Mouse (Mus musculus) heart, embryonic 13.5 days (tissue): ENCODE results near the gene Itgad. TPM values are rescaled to one million over a fixed set of nuclear protein-coding genes. Genes with fewer than 3 reads are reported as not detected.

ENCODE experiments used
- ATAC-seq: fragments of 200-750 bp; cut with Nextera tagmentation; 2 replicates; pipeline ENCODE4 v1.8.0; 2017; ENCODE audit warnings: moderate TSS enrichment; ENCODE audit not compliant: insufficient number of reproducible peaks, low FRiP score, low TSS enrichment; ENCODE audit errors: extremely low read depth
- H3K27ac ChIP-seq: fragments of 300-500 bp; sonication (generic); replicated peaks from 2 replicates; pipeline ENCODE4 v1.5.1; 2015; ENCODE audit warnings: moderate library complexity, mild to moderate bottlenecking, inconsistent platforms
- H3K27me3 ChIP-seq: fragments of 300-500 bp; sonication (generic); replicated peaks from 2 replicates; pipeline ENCODE4 v1.6.1; 2015; ENCODE audit warnings: mild to moderate bottlenecking, inconsistent platforms
- H3K36me3 ChIP-seq: fragments of 300-500 bp; sonication (generic); 2 replicates; pipeline ENCODE4 v1.6.1; 2015; ENCODE audit warnings: mild to moderate bottlenecking, inconsistent platforms
- H3K4me1 ChIP-seq: fragments of 300-500 bp; sonication (generic); 2 replicates; pipeline ENCODE4 v1.6.1; 2015; ENCODE audit warnings: inconsistent platforms
- H3K4me2 ChIP-seq: fragments of 300-500 bp; sonication (generic); 2 replicates; pipeline ENCODE4 v1.6.1; 2015; ENCODE audit warnings: inconsistent platforms, mild to moderate bottlenecking, moderate library complexity
- H3K4me3 ChIP-seq: fragments of 300-500 bp; sonication (generic); 2 replicates; pipeline ENCODE4 v1.5.1; 2015; ENCODE audit warnings: moderate library complexity, mild to moderate bottlenecking, inconsistent platforms
- H3K9ac ChIP-seq: fragments of 300-500 bp; sonication (generic); 2 replicates; pipeline ENCODE4 v1.6.1; 2015; ENCODE audit warnings: inconsistent platforms, mild to moderate bottlenecking, moderate library complexity
- H3K9me3 ChIP-seq: fragments of 300-500 bp; sonication (generic); 2 replicates; pipeline ENCODE4 v1.6.1; 2016; ENCODE audit warnings: inconsistent platforms
- WGBS: fragments of 180-500 bp; shearing (Covaris S2); methylation state at CpG from one replicate; pipeline ENCODE4 v1.1.7; 2015; ENCODE audit warnings: mixed read lengths; 5-methylcytosine and 5-hydroxymethylcytosine counted together
- polyA plus RNA-seq: library from polyadenylated mRNA; unstranded; fragments of >200 nt; fragmentation: Nextera tagmentation; extraction: Ambion mirVana; gene quantifications from 2 replicates; pipeline ENCODE4 v1.2.1, GENCODE M21; 2015

Itgad gene
- polyA plus RNA-seq, 1 experiment from 2014 or later, result 0.25 TPM

DNA sequence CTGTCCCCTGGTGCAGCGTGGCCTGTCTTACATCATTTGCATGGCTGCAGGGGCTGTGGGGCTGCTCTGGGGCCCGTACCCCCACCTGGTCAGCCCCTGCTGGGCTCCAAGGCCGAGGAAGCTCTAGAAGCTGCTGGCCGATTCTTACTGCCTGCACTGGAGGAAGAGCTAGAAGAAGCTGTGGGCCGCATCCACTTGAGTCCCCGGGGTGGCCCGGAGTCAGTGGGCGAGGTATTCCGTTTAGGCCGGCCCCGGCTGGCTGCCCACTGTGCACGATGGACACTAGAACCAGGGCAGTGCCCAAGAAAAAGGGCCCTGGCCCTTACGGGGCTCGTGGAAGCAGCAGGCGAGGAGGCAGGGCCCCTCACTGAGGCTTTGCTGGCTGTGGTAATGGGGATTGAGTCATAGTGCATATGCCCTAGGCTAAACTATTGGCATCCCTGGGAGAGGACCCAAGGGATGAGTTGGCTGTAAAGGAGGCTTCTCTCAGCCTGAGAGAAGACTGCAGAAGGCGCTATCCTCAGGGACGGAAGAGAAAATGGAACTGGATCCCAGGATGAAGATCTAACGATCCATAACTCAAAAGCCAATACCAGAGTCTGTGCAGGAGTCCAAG lies 90.3 kb downstream of the Itgad start:
- H3K27me3 ChIP-seq, result no peaks in the 10 kb centered on the region
- peak overlapping the region; percentile 10; the same call in 1 of the 2 replicates for H3K9ac ChIP-seq
- no peak overlapping the region for H3K4me3 ChIP-seq
- H3K27ac ChIP-seq, result no peak overlapping the region
- peaks cover 68% of the 10 kb centered on the region for H3K36me3 ChIP-seq
- peaks cover 44% of the 10 kb centered on the region for H3K4me1 ChIP-seq
- ATAC-seq, result no peak
- WGBS, result 91% methylated on average over 18 of the region's 18 CpGs
- no peaks in the 10 kb centered on the region for H3K9me3 ChIP-seq
- no peak overlapping the region for H3K4me2 ChIP-seq

DNA sequence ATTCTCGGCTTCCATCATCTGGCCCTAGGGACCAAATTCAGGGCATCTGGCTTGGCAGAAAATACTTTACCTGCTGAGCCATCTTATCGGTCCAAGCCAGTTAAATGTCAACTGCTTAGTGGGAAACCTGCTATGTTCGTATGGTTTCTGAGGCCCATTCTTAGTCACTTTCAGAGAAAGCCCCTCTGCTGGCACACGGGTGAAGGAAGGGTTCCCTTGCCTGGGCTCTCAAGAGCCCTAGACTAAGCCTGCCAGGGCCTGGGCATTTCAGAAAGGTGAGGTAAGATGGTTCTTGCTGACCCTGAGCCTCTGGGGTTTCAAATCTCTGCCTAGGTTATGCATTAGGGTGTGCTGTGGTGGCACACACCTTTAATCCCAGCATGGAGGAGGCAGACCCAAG lies 91.4 kb downstream of the Itgad start:
- 84% methylated on average over 4 of the region's 4 CpGs for WGBS
- Histone ChIP-seq H3K4me2 (peak overlapping the region; percentile 80; the same call in 1 of the 2 replicates), H3K4me1 (peaks cover 43% of the 10 kb centered on the region), H3K9ac (peak overlapping the region; percentile 91), H3K27me3 (no peaks in the 10 kb centered on the region), H3K4me3 (peak overlapping the region; percentile 79; the same call in 1 of the 2 replicates), H3K9me3 (no peaks in the 10 kb centered on the region), H3K36me3 (peaks cover 68% of the 10 kb centered on the region), H3K27ac (peak overlapping the region; percentile 98)
- ATAC-seq, result no peak

DNA sequence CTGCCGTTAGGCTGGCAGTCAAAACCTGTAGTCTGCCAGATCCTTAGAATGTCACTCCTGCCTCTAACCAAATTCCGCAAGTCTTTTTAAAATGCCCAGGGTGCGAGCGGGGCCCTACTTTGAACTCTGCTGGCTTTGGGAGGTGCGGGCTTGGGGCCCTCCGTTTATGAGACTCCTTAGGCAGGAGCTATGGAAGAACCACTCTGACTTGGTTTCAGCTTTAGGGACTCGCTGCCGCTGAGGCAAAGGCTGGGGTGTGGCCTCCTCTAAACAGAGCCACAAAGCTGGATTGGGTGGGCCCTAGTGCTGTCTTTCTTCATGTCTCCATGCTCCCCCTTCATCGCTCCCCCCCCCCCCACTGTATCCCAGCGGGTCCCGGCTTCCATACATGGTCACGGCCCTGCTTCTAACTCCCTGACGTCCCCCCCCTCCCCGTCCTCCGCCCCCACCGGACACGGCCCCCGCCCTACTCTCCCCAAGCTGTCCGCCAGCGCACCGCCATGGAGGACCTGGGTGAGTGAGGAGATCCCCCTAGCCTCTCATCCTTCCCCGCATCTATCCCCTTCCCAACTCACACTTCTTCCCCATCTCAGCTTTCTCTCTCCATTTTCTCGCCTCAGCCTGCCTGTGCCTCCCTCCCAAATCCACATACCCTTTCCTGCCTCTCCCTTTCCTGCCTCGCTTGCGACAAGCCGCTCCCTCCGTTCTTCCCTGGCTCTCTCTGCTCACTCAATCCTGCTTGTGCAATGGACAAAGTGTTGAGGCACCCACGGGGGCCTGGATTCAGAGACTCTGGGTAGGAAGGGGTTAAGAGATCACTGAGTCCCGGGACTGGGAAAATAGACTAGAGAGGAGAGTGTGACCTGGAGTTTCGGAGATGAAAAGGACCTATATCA lies 92.6 kb downstream of the Itgad start, which contains the start of gene Tgfb1i1:
Tgfb1i1 (plus strand) TSS at position 317 of the 896 bp plus-strand sequence.
- Histone ChIP-seq H3K4me3 (peak within 1 kb of the TSS; percentile 79), H3K4me2 (peak within 1 kb of the TSS; percentile 80), H3K4me1 (peaks cover 45% of the 10 kb centered on the region), H3K27ac (peak within 1 kb of the TSS; percentile 98), H3K9me3 (no peaks in the 10 kb centered on the region), H3K27me3 (no peaks in the 10 kb centered on the region), H3K9ac (peak within 1 kb of the TSS; percentile 91), H3K36me3 (peaks cover 67% of the 10 kb centered on the region)
- ATAC-seq, result peak; percentile 86
- 2% methylated on average over 26 of the region's 30 CpGs for WGBS

DNA sequence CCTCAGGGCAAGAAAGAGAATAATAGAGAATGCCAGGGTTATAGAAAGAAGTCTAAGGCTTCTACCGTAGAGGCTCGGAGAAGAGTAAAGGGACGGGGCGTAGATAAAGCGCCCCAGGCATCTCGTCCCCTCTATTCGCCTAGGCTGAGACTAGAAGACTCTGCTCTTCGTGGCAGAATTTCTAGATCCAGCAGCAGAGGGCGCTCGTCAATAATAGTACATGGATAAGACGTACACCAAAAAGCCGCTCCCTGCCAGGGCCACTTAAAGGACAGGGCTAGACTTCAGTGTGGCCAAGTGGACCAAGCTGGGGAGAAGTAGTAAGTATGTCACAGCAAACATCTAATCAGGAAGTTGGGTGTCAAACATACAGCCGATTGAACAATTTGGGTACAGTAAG lies 93.3 kb downstream of the Itgad start:
- Histone ChIP-seq H3K27ac (peak overlapping the region; percentile 98), H3K9me3 (no peaks in the 10 kb centered on the region), H3K4me1 (peaks cover 51% of the 10 kb centered on the region), H3K27me3 (no peaks in the 10 kb centered on the region), H3K4me3 (peak overlapping the region; percentile 79), H3K9ac (peak overlapping the region; percentile 91), H3K36me3 (peaks cover 67% of the 10 kb centered on the region), H3K4me2 (peak overlapping the region; percentile 80)
- peak; percentile 60 for ATAC-seq
- under 1% methylated on average over 13 of the region's 13 CpGs for WGBS

DNA sequence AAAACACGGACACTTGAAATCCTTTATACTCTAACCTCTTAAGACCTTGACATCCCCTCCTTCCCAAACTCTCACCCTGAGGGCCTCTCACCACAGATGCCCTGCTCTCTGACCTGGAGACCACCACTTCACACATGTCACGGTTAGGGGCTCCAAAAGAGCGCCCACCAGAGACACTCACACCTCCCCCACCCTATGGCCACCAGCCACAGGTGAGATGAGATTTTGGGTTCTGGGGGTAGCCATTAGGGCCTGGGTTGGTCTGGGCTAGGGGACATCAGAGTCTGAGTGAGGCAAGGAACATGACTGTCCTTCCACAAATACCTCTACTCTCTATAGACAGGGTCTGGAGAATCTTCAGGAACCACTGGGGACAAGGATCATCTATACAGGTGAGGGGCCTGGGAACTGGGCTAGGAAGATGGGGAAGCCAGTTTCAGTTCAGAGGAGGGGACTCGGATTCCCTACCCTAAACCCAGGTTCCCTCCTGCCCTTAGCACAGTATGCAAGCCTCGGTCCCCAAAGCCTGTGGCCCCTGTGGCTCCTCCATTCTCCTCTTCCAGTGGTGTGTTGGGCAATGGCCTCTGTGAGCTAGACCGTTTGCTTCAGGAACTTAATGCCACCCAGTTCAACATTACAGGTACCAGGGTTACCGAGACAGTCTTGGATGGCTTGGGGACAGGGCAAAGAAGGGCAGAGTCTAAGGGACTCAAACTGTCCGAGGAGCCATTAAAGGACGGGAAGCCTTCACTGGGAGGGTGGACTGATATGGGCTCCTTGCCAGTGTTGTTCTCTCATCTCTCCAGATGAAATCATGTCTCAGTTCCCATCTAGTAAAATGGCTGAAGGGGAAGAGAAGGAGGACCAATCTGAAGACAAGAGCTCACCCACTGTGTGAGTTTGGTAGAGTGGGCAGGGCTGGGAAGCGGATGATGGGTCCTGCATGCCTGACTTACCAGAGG lies 94.2 kb downstream of the Itgad start:
- Histone ChIP-seq H3K36me3 (peaks cover 67% of the 10 kb centered on the region), H3K27ac (no peak overlapping the region), H3K4me1 (peaks cover 51% of the 10 kb centered on the region), H3K27me3 (no peaks in the 10 kb centered on the region), H3K9me3 (no peaks in the 10 kb centered on the region), H3K4me3 (peak overlapping the region; percentile 79), H3K4me2 (peak overlapping the region; percentile 80), H3K9ac (peak overlapping the region; percentile 91)
- ATAC-seq, result no peak
- WGBS, result 70% methylated on average over 10 of the region's 10 CpGs

DNA sequence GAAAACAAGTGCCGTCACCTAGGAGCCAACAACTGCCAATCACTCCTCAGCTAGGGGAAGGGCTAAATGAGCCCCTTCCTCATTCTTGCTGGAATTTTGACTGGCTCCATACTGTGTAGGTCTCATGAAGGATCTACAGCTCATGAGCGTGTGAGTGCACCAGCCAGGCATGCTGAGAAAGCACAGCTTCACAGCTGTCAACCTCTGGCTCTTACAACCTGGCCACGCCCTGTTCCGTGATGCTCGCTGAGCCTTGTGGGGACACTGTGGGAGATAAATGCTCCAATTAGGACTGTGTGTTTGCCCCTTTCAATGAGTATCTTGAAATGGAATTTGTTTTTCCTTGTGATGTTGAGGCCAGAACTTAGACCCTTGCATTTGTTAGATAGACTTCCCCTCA lies 95.8 kb downstream of the Itgad start:
- Histone ChIP-seq H3K4me1 (peaks cover 51% of the 10 kb centered on the region), H3K36me3 (peaks cover 71% of the 10 kb centered on the region), H3K4me2 (no peak overlapping the region), H3K27me3 (no peaks in the 10 kb centered on the region), H3K4me3 (no peak overlapping the region), H3K27ac (no peak overlapping the region), H3K9ac (no peak overlapping the region), H3K9me3 (no peaks in the 10 kb centered on the region)
- WGBS, result 79% methylated on average over 5 of the region's 5 CpGs
- ATAC-seq, result no peak

DNA sequence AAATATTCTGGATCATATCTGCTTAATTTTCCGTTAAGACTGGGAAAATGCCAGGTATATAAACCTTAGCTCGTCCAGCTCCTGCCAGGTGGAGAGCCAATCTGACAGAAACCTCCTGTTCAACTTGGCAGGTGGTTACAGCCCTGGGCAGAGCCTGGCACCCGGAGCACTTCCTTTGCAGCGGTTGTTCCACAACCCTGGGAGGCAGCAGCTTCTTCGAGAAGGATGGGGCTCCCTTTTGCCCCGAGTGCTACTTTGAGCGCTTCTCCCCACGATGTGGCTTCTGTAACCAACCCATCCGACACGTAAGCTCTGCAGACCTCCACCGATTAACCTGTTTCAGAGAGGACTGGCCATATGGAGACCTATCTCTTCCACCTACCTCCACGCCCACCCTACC lies 97.8 kb downstream of the Itgad start:
- H3K9ac ChIP-seq, result 0 out of 2 replicates have a peak overlapping the region, but pooled peaks have one; percentile 40
- no peak overlapping the region for H3K27ac ChIP-seq
- ATAC-seq, result no peak
- WGBS, result 66% methylated on average over 12 of the region's 12 CpGs
- no peaks in the 10 kb centered on the region for H3K9me3 ChIP-seq
- no peak overlapping the region for H3K4me3 ChIP-seq
- peaks cover 51% of the 10 kb centered on the region for H3K4me1 ChIP-seq
- H3K27me3 ChIP-seq, result no peaks in the 10 kb centered on the region
- no peak overlapping the region for H3K4me2 ChIP-seq
- H3K36me3 ChIP-seq, result peaks cover 69% of the 10 kb centered on the region

DNA sequence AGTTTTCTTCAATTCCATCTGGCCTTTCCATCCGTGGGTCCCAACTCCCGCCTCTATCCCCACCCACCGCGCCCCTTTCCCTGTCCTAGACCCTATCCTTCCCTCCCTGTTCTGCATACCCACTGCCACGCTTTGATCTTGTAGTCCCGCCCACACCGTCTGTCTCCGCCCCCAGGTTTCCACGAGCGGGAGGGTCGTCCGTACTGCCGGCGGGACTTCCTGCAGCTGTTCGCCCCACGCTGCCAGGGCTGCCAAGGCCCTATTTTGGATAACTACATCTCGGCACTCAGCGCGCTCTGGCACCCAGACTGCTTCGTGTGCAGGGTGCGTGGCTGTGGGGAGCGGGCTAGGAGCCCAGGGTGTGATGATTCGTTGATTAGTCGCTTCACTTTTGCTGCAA lies 98.4 kb downstream of the Itgad start:
- no peaks in the 10 kb centered on the region for H3K9me3 ChIP-seq
- no peaks in the 10 kb centered on the region for H3K27me3 ChIP-seq
- no peak overlapping the region for H3K27ac ChIP-seq
- no peak overlapping the region for H3K9ac ChIP-seq
- peaks cover 69% of the 10 kb centered on the region for H3K36me3 ChIP-seq
- H3K4me3 ChIP-seq, result no peak overlapping the region
- WGBS, result 40% methylated on average over 24 of the region's 24 CpGs
- H3K4me2 ChIP-seq, result no peak overlapping the region
- no peak for ATAC-seq
- H3K4me1 ChIP-seq, result peaks cover 56% of the 10 kb centered on the region

DNA sequence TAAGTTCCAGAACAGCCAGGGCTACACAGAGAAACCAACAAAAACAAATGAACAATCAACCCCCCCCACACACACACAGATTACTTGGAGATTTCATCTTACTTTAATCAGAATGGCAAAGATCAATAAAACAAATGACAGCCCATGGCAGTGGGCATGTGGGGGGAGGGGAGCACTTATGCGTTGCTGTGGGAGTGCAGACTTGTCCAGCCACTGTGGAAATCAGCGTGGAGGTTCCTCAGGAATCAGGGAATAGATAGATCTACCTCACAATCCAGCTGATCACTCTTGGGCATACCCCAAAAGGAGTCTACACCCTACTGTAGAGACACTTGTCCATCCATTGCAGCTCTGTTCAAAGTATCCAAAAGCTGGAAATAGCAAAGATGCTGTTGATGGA lies 100.8 kb downstream of the Itgad start:
- WGBS, result 50% methylated on average over 2 of the region's 2 CpGs
- H3K27ac ChIP-seq, result no peak overlapping the region
- H3K4me1 ChIP-seq, result peaks cover 41% of the 10 kb centered on the region
- no peaks in the 10 kb centered on the region for H3K9me3 ChIP-seq
- no peak overlapping the region for H3K9ac ChIP-seq
- H3K4me3 ChIP-seq, result no peak overlapping the region
- H3K27me3 ChIP-seq, result no peaks in the 10 kb centered on the region
- H3K36me3 ChIP-seq, result peaks cover 50% of the 10 kb centered on the region
- ATAC-seq, result no peak
- no peak overlapping the region for H3K4me2 ChIP-seq

DNA sequence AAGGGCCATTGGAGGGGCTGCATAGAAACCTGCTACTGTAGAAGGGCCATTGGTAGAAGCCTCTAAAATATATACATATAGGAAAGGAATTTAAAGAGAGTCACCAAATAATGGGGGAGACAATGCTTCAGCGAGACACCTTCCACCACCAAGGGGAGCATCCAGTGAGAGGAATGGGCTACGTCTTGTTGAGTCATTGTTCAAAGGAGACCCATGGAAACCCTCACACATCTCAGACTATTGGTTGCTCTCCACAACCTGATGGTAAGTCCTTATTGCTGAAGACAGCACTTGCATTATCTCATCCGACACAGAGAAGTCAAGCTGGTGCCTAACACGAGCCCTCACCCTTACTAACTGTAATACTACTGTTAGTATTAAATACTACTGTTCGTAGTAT lies 101.6 kb downstream of the Itgad start:
- H3K9me3 ChIP-seq, result no peaks in the 10 kb centered on the region
- 84% methylated on average over 5 of the region's 5 CpGs for WGBS
- H3K9ac ChIP-seq, result no peak overlapping the region
- no peak overlapping the region for H3K27ac ChIP-seq
- H3K4me1 ChIP-seq, result peaks cover 34% of the 10 kb centered on the region
- H3K36me3 ChIP-seq, result peaks cover 42% of the 10 kb centered on the region
- H3K4me2 ChIP-seq, result no peak overlapping the region
- no peak overlapping the region for H3K4me3 ChIP-seq
- H3K27me3 ChIP-seq, result no peaks in the 10 kb centered on the region
- no peak for ATAC-seq
